Mouse (Mus musculus): ENCODE measurements around the gene Plcd4. TPM values are rescaled to one million over a fixed set of nuclear protein-coding genes. Genes with fewer than 3 reads are reported as not detected.

Gene Plcd4
- under 1 TPM; 0.18 to 0.83 TPM for polyA plus RNA-seq (2012; fragmentation: generic; extraction: Trizol)

GRCm38 (mm10) chr1:74542451-74542961 is at the start of gene Plcd4:
Gene Plcd4 (plus strand): TSS chr1:74542888.

GRCm38 (mm10) chr1:74505721-74506464 is 36.8 kb upstream of the Plcd4 start, which contains the start of gene Cnot9:
Gene Cnot9 (plus strand): TSS chr1:74506058.

GRCm38 (mm10) chr1:74544184-74544583 is 1.5 kb downstream of the Plcd4 start, which contains the start of gene Usp37:
Gene Usp37 (minus strand): TSS chr1:74544284.

GRCm38 (mm10) chr1:74587773-74588445 is 45.2 kb downstream of the Plcd4 start, which contains the start of the genes Zfp142 and Bcs1l:
Gene Zfp142 (minus strand): TSS chr1:74588246.
Gene Bcs1l (plus strand): TSS chr1:74588289.

GRCm38 (mm10) chr1:74601267-74601962 is 58.7 kb downstream of the Plcd4 start, which contains the start of the genes Rnf25 and Stk36:
Gene Rnf25 (minus strand): TSS chr1:74601397.
Gene Stk36 (plus strand): TSS chr1:74601445.

Other genes starting within 250 kb of the Plcd4 start
- 10 to 100 TPM; 25.9 to 73.9 TPM for gene Tmbim1, start 237.3 kb upstream of the Plcd4 start, polyA plus RNA-seq (2012; fragmentation: generic; extraction: Trizol)
- gene Catip, start 180.8 kb upstream of the Plcd4 start, polyA plus RNA-seq (2012; fragmentation: generic; extraction: Trizol), result under 1 TPM in 1 of 2 experiments, not detected in 1; 0.19 TPM
- 1 to 10 TPM in 1 of 2 experiments, under 1 TPM in 1; 0.58 to 1.7 TPM for gene Slc11a1, start 167.7 kb upstream of the Plcd4 start, polyA plus RNA-seq (2012; fragmentation: generic; extraction: Trizol)
- 100 to 1,000 TPM in 1 of 2 experiments, 10 to 100 TPM in 1; 71.9 to 105 TPM for gene Ctdsp1, start 151.4 kb upstream of the Plcd4 start, polyA plus RNA-seq (2012; fragmentation: generic; extraction: Trizol)
- gene Vil1, start 133.5 kb upstream of the Plcd4 start, polyA plus RNA-seq (2012; fragmentation: generic; extraction: Trizol), result under 1 TPM in 1 of 2 experiments, not detected in 1; 0.11 TPM
- gene Cnot9, start 36.8 kb upstream of the Plcd4 start, polyA plus RNA-seq (2012; fragmentation: generic; extraction: Trizol), result 10 to 100 TPM; 13.1 to 22.0 TPM
- gene Usp37, start 1.4 kb downstream of the Plcd4 start, polyA plus RNA-seq (2012; fragmentation: generic; extraction: Trizol), result 1 to 10 TPM in 1 of 2 experiments, under 1 TPM in 1; 0.22 to 1.4 TPM
- 1 to 10 TPM; 1.3 to 6.7 TPM for gene Zfp142, start 45.4 kb downstream of the Plcd4 start, polyA plus RNA-seq (2012; fragmentation: generic; extraction: Trizol)
- gene Bcs1l, start 45.4 kb downstream of the Plcd4 start, polyA plus RNA-seq (2012; fragmentation: generic; extraction: Trizol), result 10 to 100 TPM; 15.6 TPM
- 10 to 100 TPM; 18.7 to 39.7 TPM for gene Rnf25, start 58.5 kb downstream of the Plcd4 start, polyA plus RNA-seq (2012; fragmentation: generic; extraction: Trizol)
- 1 to 10 TPM; 1.5 to 5.7 TPM for gene Stk36, start 58.6 kb downstream of the Plcd4 start, polyA plus RNA-seq (2012; fragmentation: generic; extraction: Trizol)
- gene Ttll4, start 118.9 kb downstream of the Plcd4 start, polyA plus RNA-seq (2012; fragmentation: generic; extraction: Trizol), result 1 to 10 TPM; 2.2 to 4.2 TPM
- under 1 TPM in 1 of 2 experiments, not detected in 1; 0.02 TPM for gene Cyp27a1, start 170.7 kb downstream of the Plcd4 start, polyA plus RNA-seq (2012; fragmentation: generic; extraction: Trizol)
- under 1 TPM; 0.01 to 0.06 TPM for gene Prkag3, start 206.3 kb downstream of the Plcd4 start, polyA plus RNA-seq (2012; fragmentation: generic; extraction: Trizol)
- under 1 TPM in 1 of 2 experiments, not detected in 1; 0.33 TPM for gene Wnt6, start 229.0 kb downstream of the Plcd4 start, polyA plus RNA-seq (2012; fragmentation: generic; extraction: Trizol)
- under 1 TPM in 1 of 2 experiments, not detected in 1; 0.01 TPM for gene Wnt10a, start 248.6 kb downstream of the Plcd4 start, polyA plus RNA-seq (2012; fragmentation: generic; extraction: Trizol)

Data from C3H10T1/2 (cell line).